Mouse (Mus musculus) liver, embryonic 16.5 days (tissue): ENCODE data around the gene Mrps2. TPM values are rescaled to one million over a fixed set of nuclear protein-coding genes. Genes with fewer than 3 reads are reported as not detected.

ENCODE experiments used
- ATAC-seq: fragments of 200-750 bp; cut with Nextera tagmentation; 2 replicates; pipeline ENCODE4 v1.8.0; 2017; ENCODE audit warnings: low read depth, mild to moderate bottlenecking, moderate number of reproducible peaks, moderate library complexity
- H3K27ac ChIP-seq: fragments of 300-500 bp; sonication (generic); 2 replicates; pipeline ENCODE4 v1.5.1; 2014; ENCODE audit warnings: mild to moderate bottlenecking, low read length
- H3K27me3 ChIP-seq: fragments of 300-500 bp; sonication (generic); 2 replicates; pipeline ENCODE4 v1.6.1; 2014; ENCODE audit warnings: low read depth, low read length, mixed read lengths; ENCODE audit not compliant: control insufficient read depth, insufficient read depth
- H3K36me3 ChIP-seq: fragments of 300-500 bp; sonication (generic); 2 replicates; pipeline ENCODE4 v1.6.1; 2014; ENCODE audit warnings: mild to moderate bottlenecking; ENCODE audit not compliant: control insufficient read depth, insufficient read depth
- H3K4me1 ChIP-seq: fragments of 300-500 bp; sonication (generic); 2 replicates; pipeline ENCODE4 v1.6.1; 2014; ENCODE audit warnings: low read depth, low read length, mixed read lengths; ENCODE audit not compliant: control insufficient read depth
- H3K4me2 ChIP-seq: fragments of 300-500 bp; sonication (generic); 2 replicates; pipeline ENCODE4 v1.6.1; 2014; ENCODE audit warnings: low read depth, low read length, mixed read lengths
- H3K4me3 ChIP-seq: fragments of 300-500 bp; sonication (generic); 2 replicates; pipeline ENCODE4 v1.5.1; 2014; ENCODE audit warnings: low read depth, mild to moderate bottlenecking, low read length
- H3K9ac ChIP-seq: fragments of 300-500 bp; sonication (generic); 2 replicates; pipeline ENCODE4 v1.6.1; 2014; ENCODE audit warnings: low read depth, low read length
- H3K9me3 ChIP-seq: fragments of 300-500 bp; sonication (generic); replicated peaks from 2 replicates; pipeline ENCODE4 v1.6.1; 2016; ENCODE audit warnings: low read length; ENCODE audit not compliant: control insufficient read depth
- WGBS: fragments of 180-500 bp; shearing (Covaris S2); extraction: QIAGEN DNeasy Blood & Tissue Kit; methylation state at CpG from one replicate; pipeline ENCODE4 v1.1.7; 2014; ENCODE audit not compliant: insufficient replicate concordance; 5-methylcytosine and 5-hydroxymethylcytosine counted together
- polyA plus RNA-seq: library from polyadenylated mRNA; unstranded; fragments of >200 nt; fragmentation: Nextera tagmentation; extraction: Ambion mirVana; gene quantifications from 2 replicates; pipeline ENCODE4 v1.2.1, GENCODE M21; 2015

Gene Mrps2
- polyA plus RNA-seq, 1 experiment from 2014 or later, result 22.3 TPM

- Histone ChIP-seq H3K27me3 (no peaks in the 10 kb centered on the region), H3K9ac (no peak overlapping the region), H3K36me3 (no peaks in the 10 kb centered on the region), H3K4me3 (no peak overlapping the region), H3K27ac (no peak overlapping the region), H3K9me3 (no peaks in the 10 kb centered on the region), H3K4me2 (no peak overlapping the region), H3K4me1 (no peaks in the 10 kb centered on the region)
- ATAC-seq, result no peak
- WGBS, result 51% methylated on average over 2 of the region's 2 CpGs
Observed at GRCm38 (mm10) chr2:28494521-28494920, 26.7 kb downstream of the Mrps2 start.

- Histone ChIP-seq H3K27ac (no peak overlapping the region), H3K4me2 (no peak overlapping the region), H3K9ac (no peak overlapping the region), H3K27me3 (no peaks in the 10 kb centered on the region), H3K9me3 (no peaks in the 10 kb centered on the region), H3K4me3 (no peak overlapping the region), H3K4me1 (no peaks in the 10 kb centered on the region), H3K36me3 (no peaks in the 10 kb centered on the region)
- no peak for ATAC-seq
- WGBS, result 46% methylated on average over 14 of the region's 14 CpGs
Observed at GRCm38 (mm10) chr2:28495207-28495756, 27.4 kb downstream of the Mrps2 start.

GRCm38 (mm10) chr2:28495801-28496595 is 28.1 kb downstream of the Mrps2 start:
- H3K27me3 ChIP-seq, result no peaks in the 10 kb centered on the region
- no peak overlapping the region for H3K9ac ChIP-seq
- no peak overlapping the region for H3K4me3 ChIP-seq
- no peaks in the 10 kb centered on the region for H3K36me3 ChIP-seq
- 65% methylated on average over 16 of the region's 16 CpGs for WGBS
- no peaks in the 10 kb centered on the region for H3K4me1 ChIP-seq
- no peak for ATAC-seq
- H3K4me2 ChIP-seq, result no peak overlapping the region
- no peaks in the 10 kb centered on the region for H3K9me3 ChIP-seq
- no peak overlapping the region for H3K27ac ChIP-seq

GRCm38 (mm10) chr2:28496671-28497070 is 28.8 kb downstream of the Mrps2 start, which contains the start of gene Gbgt1:
Gene Gbgt1, plus strand, starts transcription at chr2:28496891.
- ATAC-seq, result no peak
- no peak within 1 kb of the TSS for H3K4me2 ChIP-seq
- H3K36me3 ChIP-seq, result no peaks in the 10 kb centered on the region
- no peaks in the 10 kb centered on the region for H3K27me3 ChIP-seq
- 77% methylated on average over 5 of the region's 5 CpGs for WGBS
- no peak within 1 kb of the TSS for H3K4me3 ChIP-seq
- no peaks in the 10 kb centered on the region for H3K9me3 ChIP-seq
- no peak within 1 kb of the TSS for H3K9ac ChIP-seq
- no peak within 1 kb of the TSS for H3K27ac ChIP-seq
- H3K4me1 ChIP-seq, result no peaks in the 10 kb centered on the region

GRCm38 (mm10) chr2:28497561-28497960 is 29.7 kb downstream of the Mrps2 start:
- H3K4me3 ChIP-seq, result no peak overlapping the region

GRCm38 (mm10) chr2:28498431-28498830 is 30.6 kb downstream of the Mrps2 start:
- no peaks in the 10 kb centered on the region for H3K36me3 ChIP-seq
- H3K4me2 ChIP-seq, result no peak overlapping the region
- H3K9ac ChIP-seq, result no peak overlapping the region
- H3K4me3 ChIP-seq, result no peak overlapping the region
- ATAC-seq, result no peak
- H3K4me1 ChIP-seq, result no peaks in the 10 kb centered on the region
- no peaks in the 10 kb centered on the region for H3K27me3 ChIP-seq
- H3K9me3 ChIP-seq, result no peaks in the 10 kb centered on the region
- no peak overlapping the region for H3K27ac ChIP-seq
- 35% methylated on average over 4 of the region's 4 CpGs for whole genome bisulfite sequencing

More at GRCm38 (mm10) chr2:28497561-28497960, 29.7 kb downstream of the Mrps2 start:
- H3K4me1 ChIP-seq, result no peaks in the 10 kb centered on the region
- H3K9ac ChIP-seq, result no peak overlapping the region
- no peak for ATAC-seq
- H3K27ac ChIP-seq, result no peak overlapping the region
- H3K9me3 ChIP-seq, result no peaks in the 10 kb centered on the region
- H3K27me3 ChIP-seq, result no peaks in the 10 kb centered on the region
- no peak overlapping the region for H3K4me2 ChIP-seq
- 54% methylated on average over 5 of the region's 5 CpGs for WGBS
- H3K36me3 ChIP-seq, result no peaks in the 10 kb centered on the region

- Histone ChIP-seq H3K4me3 (no peak overlapping the region), H3K27ac (no peak overlapping the region), H3K9me3 (no peaks in the 10 kb centered on the region), H3K27me3 (no peaks in the 10 kb centered on the region), H3K9ac (no peak overlapping the region), H3K4me2 (no peak overlapping the region), H3K4me1 (no peaks in the 10 kb centered on the region), H3K36me3 (no peaks in the 10 kb centered on the region)
- no peak for ATAC-seq
- 60% methylated on average over 10 of the region's 10 CpGs for WGBS
Observed at GRCm38 (mm10) chr2:28502987-28503386, 35.1 kb downstream of the Mrps2 start.

- no peak overlapping the region for H3K4me2 ChIP-seq
- H3K36me3 ChIP-seq, result no peaks in the 10 kb centered on the region
- no peaks in the 10 kb centered on the region for H3K27me3 ChIP-seq
- no peak for ATAC-seq
- H3K4me1 ChIP-seq, result no peaks in the 10 kb centered on the region
- H3K4me3 ChIP-seq, result no peak overlapping the region
- 65% methylated on average over 13 of the region's 13 CpGs for WGBS
- H3K9ac ChIP-seq, result no peak overlapping the region
- H3K9me3 ChIP-seq, result no peaks in the 10 kb centered on the region
- no peak overlapping the region for H3K27ac ChIP-seq
Observed at GRCm38 (mm10) chr2:28504676-28505075, 36.8 kb downstream of the Mrps2 start.

GRCm38 (mm10) chr2:28505795-28506194 is 37.9 kb downstream of the Mrps2 start, which contains the start of gene Gm10134:
Gene Gm10134, plus strand, starts transcription at chr2:28506095.
- H3K36me3 ChIP-seq, result no peaks in the 10 kb centered on the region
- H3K9ac ChIP-seq, result no peak within 1 kb of the TSS
- no peak within 1 kb of the TSS for H3K4me3 ChIP-seq
- H3K9me3 ChIP-seq, result no peaks in the 10 kb centered on the region
- no peak within 1 kb of the TSS for H3K4me2 ChIP-seq
- H3K27ac ChIP-seq, result no peak within 1 kb of the TSS
- H3K4me1 ChIP-seq, result no peaks in the 10 kb centered on the region
- ATAC-seq, result no peak
- WGBS, result 48% methylated on average over 3 of the region's 3 CpGs
- H3K27me3 ChIP-seq, result no peaks in the 10 kb centered on the region; the same call in 1 of the 2 replicates
